13 mouse cellular contexts compared by ENCODE assay signal in genomic region chr5:22094043-22094442, GRCm38 (mm10).
"Had no signal": no experiment of that assay in that cellular context is flagged by ENCODE, and none has a peak within 500 bp of the region (broad histone marks: within the 10 kb centered on the region; RNA-seq: fewer than 3 reads in every experiment).

No protein-coding gene starts in this region.

- H3K27me3 ChIP-seq: kidney, embryonic 15.5 days; limb, embryonic 15.5 days; liver, embryonic 12.5 days; megakaryocyte, embryonic 14.5 days had no signal

- H3K4me1 ChIP-seq: kidney, embryonic 15.5 days; limb, embryonic 15.5 days; liver, embryonic 12.5 days; megakaryocyte, embryonic 14.5 days had no signal

- H3K27ac ChIP-seq: kidney, embryonic 15.5 days; limb, embryonic 15.5 days; liver, embryonic 12.5 days; macrophage; stomach, postnatal 0 days had no signal

- H3K4me2 ChIP-seq: kidney, embryonic 15.5 days; limb, embryonic 15.5 days; liver, embryonic 12.5 days; lung, embryonic 14.5 days; midbrain, embryonic 11.5 days had no signal

- ATAC-seq: liver, embryonic 12.5 days had no signal

- H3K4me3 ChIP-seq: kidney, embryonic 15.5 days; limb, embryonic 15.5 days; liver, embryonic 12.5 days; megakaryocyte, embryonic 14.5 days had no signal

- H3K9ac ChIP-seq: kidney, embryonic 15.5 days; limb, embryonic 15.5 days; liver, embryonic 12.5 days; lung, embryonic 14.5 days had no signal

- H3K9me3 ChIP-seq: kidney, embryonic 15.5 days; limb, embryonic 15.5 days; liver, embryonic 12.5 days; megakaryocyte, embryonic 14.5 days had no signal

- DNase-seq: kidney, adult 18-20 months; kidney, postnatal 14 days; lung, postnatal 10 days; thymus, adult 18-20 months; thymus, postnatal 14 days had no signal

- H3K36me3 ChIP-seq: kidney, embryonic 15.5 days; limb, embryonic 15.5 days had no signal
